Mouse (Mus musculus) thymus, postnatal 0 days (tissue): ENCODE data around the gene 1700025G04Rik. TPM values are rescaled to one million over a fixed set of nuclear protein-coding genes. Genes with fewer than 3 reads are reported as not detected.

Experiments used
- DNase-seq: peaks from one replicate; pipeline ENCODE4 v3.0.0-alpha.2; 2015; ENCODE audit warnings: low spot score
- polyA plus RNA-seq: library from polyadenylated mRNA; unstranded; fragments of >200 nt; fragmentation: Nextera tagmentation; extraction: Ambion mirVana; gene quantifications from 2 replicates; pipeline ENCODE4 v1.2.1, GENCODE M21; 2015

The 1700025G04Rik gene
- polyA plus RNA-seq, 1 experiment from 2014 or later, result 26.1 TPM

DNA sequence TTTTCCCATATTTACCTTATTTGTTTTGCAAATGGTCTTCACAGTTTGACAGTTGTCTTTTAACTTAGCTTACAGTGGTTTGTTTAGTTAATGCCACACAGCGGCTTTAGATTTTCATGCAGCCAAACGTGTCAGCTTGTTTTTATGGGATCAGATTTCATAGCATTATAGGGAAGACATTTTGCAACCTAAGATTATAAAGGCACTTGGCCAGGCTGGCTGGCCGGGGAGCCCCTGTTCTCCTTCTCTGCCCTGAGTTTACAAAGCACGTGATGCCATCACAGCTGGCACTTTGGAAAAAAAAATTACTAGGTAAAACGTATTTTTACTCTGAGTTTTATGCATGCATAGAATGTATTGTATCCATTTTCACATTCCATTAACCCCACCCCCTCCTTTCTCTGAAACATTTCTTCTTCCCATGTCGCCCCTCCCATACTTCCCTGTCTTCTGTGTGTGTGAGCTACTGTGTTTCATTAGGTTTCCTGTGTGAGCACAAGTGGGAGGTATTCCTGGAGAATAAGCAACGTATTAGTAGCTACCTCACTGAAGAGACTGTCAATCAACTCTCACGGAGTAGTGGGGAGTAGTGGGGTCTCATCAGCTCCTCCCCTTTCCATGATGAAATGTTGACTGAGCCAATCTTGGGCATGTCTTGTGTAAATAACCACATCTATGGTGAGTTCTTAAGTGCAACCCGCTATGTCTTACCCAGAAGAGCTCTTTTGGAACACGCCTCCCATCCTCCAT is 93.8 kb downstream of the 1700025G04Rik start:
- no peak for DNase-seq

- no peak for DNase-seq
Observed at GRCm38 (mm10) chr1:151994271-151994670, 95.7 kb downstream of the 1700025G04Rik start.

GRCm38 (mm10) chr1:151991505-151991904 is 98.4 kb downstream of the 1700025G04Rik start:
- no peak for DNase-seq

DNA sequence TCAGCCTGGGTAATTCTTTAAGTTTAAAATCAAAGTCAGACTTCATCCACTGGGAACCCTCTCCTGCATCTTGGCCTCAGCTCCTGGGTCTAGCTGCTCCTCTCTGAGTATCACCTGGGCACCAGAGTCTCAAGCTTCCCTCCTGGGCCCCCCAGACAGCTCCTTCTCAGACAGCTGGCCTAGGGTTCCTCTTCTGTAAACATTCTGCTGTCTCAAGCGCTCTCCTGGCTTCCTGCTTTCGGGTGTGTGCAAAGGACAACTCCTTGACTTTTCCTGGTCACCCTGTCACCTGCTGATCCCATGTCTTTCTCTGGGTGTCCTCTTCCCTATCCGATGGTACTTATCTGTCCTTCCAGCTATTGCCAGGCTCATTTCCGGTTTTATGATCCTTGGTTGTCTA is 99.3 kb downstream of the 1700025G04Rik start:
- DNase-seq, result no peak

GRCm38 (mm10) chr1:151988713-151989112 is 101.2 kb downstream of the 1700025G04Rik start:
- no peak for DNase-seq

DNA sequence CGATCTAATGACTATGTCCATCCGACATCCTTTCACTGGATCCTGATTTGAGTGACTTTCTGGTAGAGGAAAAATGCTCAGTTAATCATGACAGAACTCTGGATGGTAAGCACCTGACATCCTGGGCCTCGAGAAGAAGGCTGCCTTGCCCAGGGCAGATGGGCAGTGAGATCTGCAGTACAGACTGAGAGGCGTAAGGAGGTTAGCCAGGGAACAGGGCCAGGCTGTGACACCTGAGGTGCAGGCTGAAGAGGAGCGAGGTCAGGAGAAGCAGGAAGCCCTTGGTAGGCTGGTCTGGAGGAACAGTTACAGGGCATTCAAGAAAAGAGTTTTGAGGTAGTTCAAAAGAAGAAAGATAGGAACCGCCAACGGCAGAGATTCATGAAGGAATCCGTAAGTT is 101.9 kb downstream of the 1700025G04Rik start:
- no peak for DNase-seq

GRCm38 (mm10) chr1:151986024-151986778 is 103.7 kb downstream of the 1700025G04Rik start:
- no peak for DNase-seq

GRCm38 (mm10) chr1:151985056-151985455 is 104.9 kb downstream of the 1700025G04Rik start:
- DNase-seq, result no peak

DNA sequence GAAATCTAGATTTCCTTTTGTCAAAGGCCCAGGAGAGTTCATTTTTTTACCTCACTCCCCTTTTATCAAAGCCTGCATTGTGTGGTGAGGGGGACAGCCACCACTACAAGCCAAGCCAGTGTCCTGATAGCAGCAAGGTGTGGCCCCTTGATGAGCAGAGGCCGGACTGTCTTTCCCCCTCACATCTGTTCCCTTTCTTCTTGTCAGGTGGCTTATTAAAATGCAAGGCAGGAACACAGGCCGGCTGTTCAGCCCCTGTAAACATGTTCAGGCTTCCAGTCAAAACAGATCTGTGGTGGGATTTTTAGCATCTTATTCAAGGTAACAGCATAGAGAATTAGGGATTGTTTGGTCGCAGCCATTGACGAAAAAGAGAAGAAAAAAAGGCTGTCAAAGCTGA is 105.9 kb downstream of the 1700025G04Rik start:
- DNase-seq, result no peak

GRCm38 (mm10) chr1:151980498-151980897 is 109.4 kb downstream of the 1700025G04Rik start:
- DNase-seq, result no peak

DNA sequence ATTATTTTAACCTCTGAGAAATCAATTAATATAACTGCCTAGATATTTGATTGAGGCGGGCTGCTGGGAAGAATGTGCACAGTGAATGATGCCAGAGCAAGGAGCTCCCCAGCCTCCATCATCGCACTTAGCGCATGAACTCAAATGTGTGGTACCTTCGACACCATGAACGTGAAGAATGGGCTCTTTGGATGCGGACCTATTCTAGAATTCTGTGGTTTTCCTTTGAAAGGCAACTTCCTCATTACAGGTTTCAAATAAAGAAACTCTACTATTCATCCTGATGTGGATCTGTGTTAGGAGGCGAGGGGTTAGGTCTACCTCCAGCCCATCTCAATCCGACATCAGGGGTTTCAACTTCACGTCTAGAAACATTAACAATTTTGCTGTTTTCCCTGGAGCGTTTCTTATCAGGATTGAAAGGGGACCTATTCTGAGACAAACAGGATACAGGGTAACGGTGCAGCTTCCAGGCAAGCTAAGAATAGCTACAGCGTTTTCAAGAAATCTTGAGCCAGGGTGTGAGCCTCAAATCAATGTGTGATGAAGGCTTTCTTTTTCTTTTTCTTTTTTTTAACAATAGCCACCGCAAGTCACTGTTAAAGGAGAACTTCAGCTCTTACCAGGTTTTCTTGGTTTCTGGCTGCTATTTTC is 110.0 kb downstream of the 1700025G04Rik start:
- no peak for DNase-seq

- no peak for DNase-seq
Observed at GRCm38 (mm10) chr1:151978751-151979150, 111.2 kb downstream of the 1700025G04Rik start.

DNA sequence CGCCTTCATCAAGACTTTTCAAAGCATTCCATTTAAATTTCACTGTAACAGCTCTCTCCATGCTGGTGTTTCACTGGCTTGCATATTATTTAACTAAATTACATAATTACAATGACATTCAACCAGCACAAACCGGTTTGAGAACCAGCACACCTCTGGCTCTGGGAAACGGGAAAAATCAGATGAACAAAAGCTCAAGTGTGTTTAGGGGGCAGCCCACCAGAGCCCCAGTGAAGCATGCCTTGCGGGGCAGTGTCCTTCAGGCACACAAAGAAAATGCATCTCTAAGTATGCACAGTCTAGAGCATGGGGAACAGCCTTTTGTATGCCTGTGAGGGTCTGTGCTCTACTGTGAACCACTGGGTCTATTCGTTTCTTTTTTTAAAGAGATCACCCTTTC is 112.3 kb downstream of the 1700025G04Rik start:
- no peak for DNase-seq

GRCm38 (mm10) chr1:151976850-151977249 is 113.1 kb downstream of the 1700025G04Rik start:
- no peak for DNase-seq

DNA sequence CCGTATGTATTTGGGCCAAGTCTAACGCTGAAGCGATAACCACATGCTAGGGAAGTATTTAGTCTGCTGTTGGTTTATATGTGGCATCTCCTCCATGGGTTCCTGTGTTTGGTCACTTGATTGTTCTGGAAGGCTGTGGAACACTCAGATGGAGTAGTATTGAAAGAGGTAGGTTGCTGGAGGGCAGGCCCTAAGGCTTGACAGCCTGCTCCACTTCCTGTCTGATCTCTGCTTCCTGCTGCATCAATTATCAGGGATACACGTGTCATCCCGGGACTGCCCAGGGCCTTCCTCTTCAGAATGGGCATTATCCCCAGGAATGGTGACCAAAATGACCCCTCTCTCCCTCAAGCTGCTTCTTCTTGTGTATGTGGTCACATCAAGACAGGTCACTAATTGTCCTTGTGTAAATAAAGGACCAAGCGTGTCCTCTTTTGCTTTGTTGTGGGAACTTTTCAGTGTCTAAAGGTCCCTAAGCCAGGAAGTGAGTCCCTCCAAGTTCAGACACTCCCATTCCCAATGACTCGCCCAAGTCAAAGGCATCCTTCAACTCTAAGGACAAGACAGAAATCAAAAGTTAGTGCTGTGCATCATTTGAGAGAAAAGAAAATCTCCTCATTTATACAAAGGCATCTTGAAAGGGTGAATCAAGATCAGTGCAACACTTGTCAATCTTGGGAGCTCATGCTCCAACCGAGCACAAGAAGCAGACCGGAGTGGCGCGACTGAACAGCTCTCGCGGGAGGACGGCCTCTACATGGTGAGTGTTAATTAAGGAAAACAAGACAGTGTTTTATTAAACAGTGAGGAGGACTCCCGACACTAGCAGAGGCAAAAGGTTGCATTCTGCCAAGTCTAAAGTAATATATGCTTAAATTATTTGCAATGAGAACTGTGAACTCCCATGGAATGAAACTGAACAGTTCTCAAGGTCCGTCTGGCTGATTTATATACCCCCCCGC is 114.2 kb downstream of the 1700025G04Rik start:
- DNase-seq, result no peak

- no peak for DNase-seq
Observed at GRCm38 (mm10) chr1:151974887-151975286, 115.0 kb downstream of the 1700025G04Rik start.

DNA sequence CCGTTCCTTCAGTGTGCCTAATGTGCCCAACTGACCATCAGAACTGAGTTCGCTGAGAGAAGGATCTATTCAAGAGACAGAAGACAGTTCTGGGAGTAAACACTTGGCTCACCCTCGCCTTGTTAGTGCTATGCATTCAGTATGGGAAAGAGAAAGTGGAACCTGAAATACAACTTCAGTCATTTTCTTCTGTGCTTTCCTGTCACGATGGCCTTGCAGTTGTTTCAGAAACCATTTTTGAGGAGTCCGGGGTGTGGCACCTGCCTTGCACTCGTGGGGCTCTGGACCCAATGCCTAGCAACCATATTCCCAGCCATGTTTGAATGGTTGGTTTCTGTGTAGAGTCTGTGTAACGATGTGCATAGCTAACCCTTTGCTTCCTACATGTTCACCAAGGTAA is 115.5 kb downstream of the 1700025G04Rik start:
- DNase-seq, result no peak

GRCm38 (mm10) chr1:151973110-151973700 is 116.7 kb downstream of the 1700025G04Rik start:
- DNase-seq, result no peak

GRCm38 (mm10) chr1:151971581-151971980 is 118.3 kb downstream of the 1700025G04Rik start:
- no peak for DNase-seq

GRCm38 (mm10) chr1:151968126-151968525 is 121.8 kb downstream of the 1700025G04Rik start:
- no peak for DNase-seq

DNA sequence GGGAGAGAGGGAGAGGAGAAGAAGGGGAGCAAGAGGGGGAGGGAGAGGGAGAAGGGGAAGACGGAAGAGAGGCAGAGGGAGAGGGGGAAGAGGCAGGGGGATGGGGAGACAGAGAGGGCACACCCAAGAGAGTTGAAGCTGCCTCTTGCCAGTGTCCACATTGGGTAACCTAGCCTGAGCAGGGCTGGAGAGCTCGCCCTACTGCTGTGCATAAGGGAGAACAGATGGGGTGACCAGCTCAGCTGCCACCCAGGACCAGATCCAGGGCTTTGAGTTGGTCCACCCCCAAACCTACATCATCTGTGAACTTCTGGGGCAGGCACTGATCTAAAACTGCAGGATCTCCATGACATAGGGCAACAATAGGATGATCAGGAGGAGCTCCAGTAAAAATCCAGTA is 125.1 kb downstream of the 1700025G04Rik start:
- no peak for DNase-seq
